Mouse (Mus musculus): ENCODE results near the gene Celf6. TPM values are rescaled to one million over a fixed set of nuclear protein-coding genes. Genes with fewer than 3 reads are reported as not detected.

Gene Celf6
- total RNA-seq, 1 experiment from 2014 or later, result not detected

- peak; percentile 87 to 92 for ATAC-seq (replicated peaks in 1 of 2; ENCODE audit: insufficient read depth in 1 of 2, low FRiP score in 2 of 2, low TSS enrichment in 1 of 2, low read depth in 1 of 2, poor library complexity in 2 of 2, severe bottlenecking in 2 of 2)
These were observed 10.6 kb upstream of the Celf6 start for GRCm38 (mm10) chr9:59567111-59567510.

- ATAC-seq (replicated peaks in 1 of 2; ENCODE audit: insufficient read depth in 1 of 2, low FRiP score in 2 of 2, low TSS enrichment in 1 of 2, low read depth in 1 of 2, poor library complexity in 2 of 2, severe bottlenecking in 2 of 2), result no peak
These were observed 5.9 kb upstream of the Celf6 start for GRCm38 (mm10) chr9:59571852-59572251.

GRCm38 (mm10) chr9:59577401-59577800 is 316 bp upstream of the Celf6 start:
- no peak for ATAC-seq (replicated peaks in 1 of 2; ENCODE audit: insufficient read depth in 1 of 2, low FRiP score in 2 of 2, low TSS enrichment in 1 of 2, low read depth in 1 of 2, poor library complexity in 2 of 2, severe bottlenecking in 2 of 2)

GRCm38 (mm10) chr9:59578505-59578867 is 769 bp downstream of the Celf6 start:
- peak in 1 of 2 experiments; percentile 2; a peak in 1 of 4 replicates for ATAC-seq (replicated peaks in 1 of 2; ENCODE audit: insufficient read depth in 1 of 2, low FRiP score in 2 of 2, low TSS enrichment in 1 of 2, low read depth in 1 of 2, poor library complexity in 2 of 2, severe bottlenecking in 2 of 2)

- ATAC-seq (replicated peaks in 1 of 2; ENCODE audit: insufficient read depth in 1 of 2, low FRiP score in 2 of 2, low TSS enrichment in 1 of 2, low read depth in 1 of 2, poor library complexity in 2 of 2, severe bottlenecking in 2 of 2), result peak; percentile 78 to 92
These were observed 7.2 kb downstream of the Celf6 start for GRCm38 (mm10) chr9:59584871-59585308.

GRCm38 (mm10) chr9:59588252-59588651 is 10.5 kb downstream of the Celf6 start:
- ATAC-seq (replicated peaks in 1 of 2; ENCODE audit: insufficient read depth in 1 of 2, low FRiP score in 2 of 2, low TSS enrichment in 1 of 2, low read depth in 1 of 2, poor library complexity in 2 of 2, severe bottlenecking in 2 of 2), result no peak

GRCm38 (mm10) chr9:59588710-59589671 is 11.3 kb downstream of the Celf6 start:
- no peak for ATAC-seq (replicated peaks in 1 of 2; ENCODE audit: insufficient read depth in 1 of 2, low FRiP score in 2 of 2, low TSS enrichment in 1 of 2, low read depth in 1 of 2, poor library complexity in 2 of 2, severe bottlenecking in 2 of 2)

GRCm38 (mm10) chr9:59589703-59590439 is 12.2 kb downstream of the Celf6 start:
- no peak for ATAC-seq (replicated peaks in 1 of 2; ENCODE audit: insufficient read depth in 1 of 2, low FRiP score in 2 of 2, low TSS enrichment in 1 of 2, low read depth in 1 of 2, poor library complexity in 2 of 2, severe bottlenecking in 2 of 2)

- 0 out of 4 replicates have a peak, but pooled peaks of 1 of the 2 experiments have one; percentile 12 for ATAC-seq (replicated peaks in 1 of 2; ENCODE audit: insufficient read depth in 1 of 2, low FRiP score in 2 of 2, low TSS enrichment in 1 of 2, low read depth in 1 of 2, poor library complexity in 2 of 2, severe bottlenecking in 2 of 2)
These were observed 23.9 kb downstream of the Celf6 start for GRCm38 (mm10) chr9:59601661-59602060.

- ATAC-seq (replicated peaks in 1 of 2; ENCODE audit: insufficient read depth in 1 of 2, low FRiP score in 2 of 2, low TSS enrichment in 1 of 2, low read depth in 1 of 2, poor library complexity in 2 of 2, severe bottlenecking in 2 of 2), result no peak
These were observed 28.2 kb downstream of the Celf6 start for GRCm38 (mm10) chr9:59605967-59606366.

- no peak for ATAC-seq (replicated peaks in 1 of 2; ENCODE audit: insufficient read depth in 1 of 2, low FRiP score in 2 of 2, low TSS enrichment in 1 of 2, low read depth in 1 of 2, poor library complexity in 2 of 2, severe bottlenecking in 2 of 2)
These were observed 33.2 kb downstream of the Celf6 start for GRCm38 (mm10) chr9:59610950-59611349.

GRCm38 (mm10) chr9:59615797-59616196 is 38.1 kb downstream of the Celf6 start:
- no peak for ATAC-seq (replicated peaks in 1 of 2; ENCODE audit: insufficient read depth in 1 of 2, low FRiP score in 2 of 2, low TSS enrichment in 1 of 2, low read depth in 1 of 2, poor library complexity in 2 of 2, severe bottlenecking in 2 of 2)

- peak; percentile 99 for ATAC-seq (replicated peaks in 1 of 2; ENCODE audit: insufficient read depth in 1 of 2, low FRiP score in 2 of 2, low TSS enrichment in 1 of 2, low read depth in 1 of 2, poor library complexity in 2 of 2, severe bottlenecking in 2 of 2)
These were observed 39.0 kb downstream of the Celf6 start, which contains the start of gene Parp6 for GRCm38 (mm10) chr9:59616622-59617306. Gene Parp6, plus strand, starts transcription at chr9:59617284.

GRCm38 (mm10) chr9:59617307-59617973 is 39.7 kb downstream of the Celf6 start:
- peak in 1 of 2 experiments; percentile 37; a peak in 2 of 4 replicates for ATAC-seq (replicated peaks in 1 of 2; ENCODE audit: insufficient read depth in 1 of 2, low FRiP score in 2 of 2, low TSS enrichment in 1 of 2, low read depth in 1 of 2, poor library complexity in 2 of 2, severe bottlenecking in 2 of 2)

GRCm38 (mm10) chr9:59638372-59638771 is 60.7 kb downstream of the Celf6 start:
- no peak for ATAC-seq (replicated peaks in 1 of 2; ENCODE audit: insufficient read depth in 1 of 2, low FRiP score in 2 of 2, low TSS enrichment in 1 of 2, low read depth in 1 of 2, poor library complexity in 2 of 2, severe bottlenecking in 2 of 2)

GRCm38 (mm10) chr9:59639936-59640335 is 62.2 kb downstream of the Celf6 start:
- ATAC-seq (replicated peaks in 1 of 2; ENCODE audit: insufficient read depth in 1 of 2, low FRiP score in 2 of 2, low TSS enrichment in 1 of 2, low read depth in 1 of 2, poor library complexity in 2 of 2, severe bottlenecking in 2 of 2), result no peak

- no peak for ATAC-seq (replicated peaks in 1 of 2; ENCODE audit: insufficient read depth in 1 of 2, low FRiP score in 2 of 2, low TSS enrichment in 1 of 2, low read depth in 1 of 2, poor library complexity in 2 of 2, severe bottlenecking in 2 of 2)
These were observed 63.6 kb downstream of the Celf6 start for GRCm38 (mm10) chr9:59641320-59641719.

Measured in hematopoietic stem cell, adult 5-6 weeks (primary cell).